Mouse (Mus musculus) MEL (cell line): ENCODE data around the gene Polr2e. TPM values are rescaled to one million over a fixed set of nuclear protein-coding genes. Genes with fewer than 3 reads are reported as not detected.

Source experiments
- DNase-seq: peaks from one replicate; pipeline ENCODE4 v3.0.0; 2011; ENCODE audit warnings: low read depth, low spot score
- H3K27ac ChIP-seq: 2 replicates; pipeline ENCODE4 v1.5.1; 2012; ENCODE audit warnings: low read depth, mild to moderate bottlenecking, control low read depth, low read length, moderate library complexity; ENCODE audit not compliant: control insufficient read depth
- H3K27me3 ChIP-seq, 2 experiments: fragments of 150-350 bp in 1 of 2; sonication (generic) in 1 of 2; 2 replicates each; pipeline ENCODE4 v1.6.1; 2012; ENCODE audit warnings: low read length in 2 of 2, mild to moderate bottlenecking in 2 of 2, improper control_type of control experiment in 1 of 2, moderate library complexity in 1 of 2; ENCODE audit not compliant: insufficient read depth in 2 of 2, control insufficient read depth in 1 of 2
- H3K36me3 ChIP-seq, 2 experiments: 2 replicates each; pipeline ENCODE4 v1.6.1; 2012 to 2014; ENCODE audit warnings: low read length in 2 of 2, improper control_type of control experiment in 1 of 2, inconsistent platforms in 1 of 2, mild to moderate bottlenecking in 1 of 2; ENCODE audit not compliant: insufficient read depth in 2 of 2, control insufficient read depth in 1 of 2
- H3K4me1 ChIP-seq, 2 experiments: fragments of 150-350 bp in 1 of 2; sonication (generic) in 1 of 2; 2 replicates each; pipeline ENCODE4 v1.6.1; 2012; ENCODE audit warnings: low read length in 2 of 2, improper control_type of control experiment in 1 of 2, mild to moderate bottlenecking in 1 of 2; ENCODE audit not compliant: insufficient read depth in 2 of 2, control insufficient read depth in 1 of 2
- H3K4me3 ChIP-seq, 2 experiments: fragments of 150-350 bp in 1 of 2; sonication (generic) in 1 of 2; 2 replicates each; pipeline ENCODE4 v1.5.1; 2012; ENCODE audit warnings: low read depth in 2 of 2, low read length in 2 of 2, mild to moderate bottlenecking in 2 of 2, moderate library complexity in 2 of 2, control low read depth in 1 of 2, improper control_type of control experiment in 1 of 2; ENCODE audit not compliant: control insufficient read depth in 1 of 2, insufficient read depth in 1 of 2
- H3K79me2 ChIP-seq: 2 replicates; pipeline ENCODE4 v1.6.1; 2012; ENCODE audit warnings: mild to moderate bottlenecking, low read length, moderate library complexity; ENCODE audit not compliant: control insufficient read depth, poor library complexity, insufficient read depth
- H3K9ac ChIP-seq: 2 replicates; pipeline ENCODE4 v1.6.1; 2012; ENCODE audit warnings: low read depth, mild to moderate bottlenecking, control low read depth, low read length, moderate library complexity; ENCODE audit not compliant: control insufficient read depth, poor library complexity, severe bottlenecking
- H3K9me3 ChIP-seq: fragments of 150-350 bp; sonication (generic); replicated peaks from 2 replicates; pipeline ENCODE4 v1.6.1; 2012; ENCODE audit warnings: mild to moderate bottlenecking, low read length, improper control_type of control experiment, moderate library complexity; ENCODE audit not compliant: insufficient read depth
- BHLHE40 ChIP-seq: IDR thresholded peaks from 2 replicates; pipeline ENCODE4 v1.6.1; 2012; ENCODE audit warnings: low read depth, mild to moderate bottlenecking, inconsistent platforms, low read length, improper control_type of control experiment, borderline replicate concordance
- CHD1 ChIP-seq: IDR thresholded peaks from 2 replicates; pipeline ENCODE4 v1.6.1; 2012; ENCODE audit warnings: low read depth, mild to moderate bottlenecking, inconsistent platforms, low read length, improper control_type of control experiment
- CHD2 ChIP-seq: IDR thresholded peaks from 2 replicates; pipeline ENCODE4 v1.6.1; 2011; ENCODE audit warnings: low read length, improper control_type of control experiment
- EP300 ChIP-seq, 2 experiments: IDR thresholded peaks; 2 replicates each; pipeline ENCODE4 v1.6.1; 2011; ENCODE audit warnings: improper control_type of control experiment in 2 of 2, low read length in 2 of 2, low read depth in 1 of 2, mild to moderate bottlenecking in 1 of 2
- ETS1 ChIP-seq: IDR thresholded peaks from 2 replicates; pipeline ENCODE4 v1.6.1; 2012; ENCODE audit warnings: low read depth, mild to moderate bottlenecking, inconsistent platforms, low read length, improper control_type of control experiment, moderate library complexity
- GABPA ChIP-seq: IDR thresholded peaks from 2 replicates; pipeline ENCODE4 v1.6.1; 2012; ENCODE audit warnings: low read depth, mild to moderate bottlenecking, inconsistent platforms, low read length, improper control_type of control experiment, moderate library complexity
- GATA1 ChIP-seq: IDR thresholded peaks from 2 replicates; pipeline ENCODE4 v1.6.1; 2011; ENCODE audit warnings: low read depth, low read length, improper control_type of control experiment
- MAX ChIP-seq: IDR thresholded peaks from 2 replicates; pipeline ENCODE4 v1.6.1; 2011; ENCODE audit warnings: low read length, improper control_type of control experiment
- MEF2A ChIP-seq: IDR thresholded peaks from 2 replicates; pipeline ENCODE4 v1.6.1; 2014; ENCODE audit warnings: low read depth, mild to moderate bottlenecking, inconsistent platforms, low read length, improper control_type of control experiment; ENCODE audit not compliant: poor library complexity, insufficient replicate concordance, severe bottlenecking; ENCODE audit errors: extremely low read depth
- MXI1 ChIP-seq: IDR thresholded peaks from 2 replicates; pipeline ENCODE4 v1.6.1; 2011; ENCODE audit warnings: mild to moderate bottlenecking, low read depth, low read length, improper control_type of control experiment
- NRF1 ChIP-seq: IDR thresholded peaks from 2 replicates; pipeline ENCODE4 v1.6.1; 2014; ENCODE audit warnings: low read depth, mild to moderate bottlenecking, inconsistent platforms, low read length, improper control_type of control experiment, moderate library complexity; ENCODE audit not compliant: poor library complexity, insufficient read depth, severe bottlenecking
- SMC3 ChIP-seq: IDR thresholded peaks from 2 replicates; pipeline ENCODE4 v1.6.1; 2011; ENCODE audit warnings: low read depth, low read length, improper control_type of control experiment
- TAL1 ChIP-seq: IDR thresholded peaks from 2 replicates; pipeline ENCODE4 v1.6.1; 2012; ENCODE audit warnings: mild to moderate bottlenecking, inconsistent platforms, low read length, moderate library complexity, mixed read lengths
- TCF12 ChIP-seq: IDR thresholded peaks from 2 replicates; pipeline ENCODE4 v1.6.1; 2014; ENCODE audit warnings: low read depth, mild to moderate bottlenecking, inconsistent platforms, low read length, improper control_type of control experiment, moderate library complexity
- UBTF ChIP-seq: IDR thresholded peaks from 2 replicates; pipeline ENCODE4 v1.6.1; 2012; ENCODE audit warnings: low read depth, mild to moderate bottlenecking, inconsistent platforms, low read length, improper control_type of control experiment, moderate library complexity, borderline replicate concordance; ENCODE audit not compliant: insufficient read depth
- USF1 ChIP-seq: IDR thresholded peaks from 2 replicates; pipeline ENCODE4 v1.6.1; 2014; ENCODE audit warnings: low read depth, mild to moderate bottlenecking, inconsistent platforms, low read length, improper control_type of control experiment, moderate library complexity
- USF2 ChIP-seq, 2 experiments: IDR thresholded peaks; 2 replicates each; pipeline ENCODE4 v1.6.1; 2011 to 2012; ENCODE audit warnings: improper control_type of control experiment in 2 of 2, low read length in 2 of 2, borderline replicate concordance in 1 of 2, inconsistent platforms in 1 of 2, low read depth in 1 of 2, mild to moderate bottlenecking in 1 of 2; ENCODE audit not compliant: insufficient read depth in 1 of 2
- ZC3H11A ChIP-seq: IDR thresholded peaks from 2 replicates; pipeline ENCODE4 v1.6.1; 2012; ENCODE audit warnings: low read depth, mild to moderate bottlenecking, inconsistent platforms, low read length, improper control_type of control experiment
- ZNF384 ChIP-seq: IDR thresholded peaks from 2 replicates; pipeline ENCODE4 v1.6.1; 2012; ENCODE audit warnings: low read depth, mild to moderate bottlenecking, inconsistent platforms, low read length, improper control_type of control experiment
- polyA plus RNA-seq, 2 experiments: library from polyadenylated mRNA; stranded (reverse) in 1 of 2; unstranded in 1 of 2; fragments of >175 nt in 1 of 2; fragments of >200 nt in 1 of 2; gene quantifications; 2 replicates each; pipeline versions ENCODE4 v1.2.1 to v1.2.4; 2012; ENCODE audit warnings: low replicate concordance in 2 of 2, low read depth in 1 of 2; ENCODE audit not compliant: insufficient read length in 2 of 2, insufficient read depth in 1 of 2, missing spikeins in 1 of 2
- total RNA-seq: library from RNA; depleted of rRNA; stranded (reverse); fragments of 300-350 nt; gene quantifications from 2 replicates; pipeline ENCODE4 v1.2.3, GENCODE M21; 2012

The Polr2e gene
- total and polyA plus RNA-seq, 3 experiments: 169 to 279 (median 258) TPM

DNA sequence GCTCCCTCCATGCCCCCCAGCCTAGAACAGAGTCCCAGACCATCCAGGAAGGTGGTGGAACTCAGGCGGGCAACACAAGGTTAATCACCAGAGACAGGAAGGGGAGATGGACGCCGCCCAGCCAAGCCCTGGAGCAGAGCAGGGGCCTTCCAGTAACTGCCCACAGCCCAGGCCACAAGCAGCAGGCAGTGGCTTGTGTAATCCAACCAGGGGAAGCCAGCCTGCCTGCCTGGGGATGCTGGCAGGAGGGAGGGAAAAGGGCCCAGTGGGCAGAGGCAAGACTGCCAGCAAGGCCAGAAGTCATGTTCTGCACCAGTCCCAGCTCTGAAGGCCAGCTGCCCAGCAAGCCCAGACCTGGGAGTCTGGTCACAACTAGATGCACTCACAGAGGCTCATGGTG, 47.3 kb upstream of the Polr2e start:
- H3K4me3 ChIP-seq: no peak overlapping the region
- no peak overlapping the region for H3K27ac ChIP-seq
- DNase-seq: no peak
- H3K27me3 ChIP-seq: no peaks in the 10 kb centered on the region
- no peaks in the 10 kb centered on the region; the same call in 1 of the 2 replicates for H3K79me2 ChIP-seq
- H3K9me3 ChIP-seq: no peaks in the 10 kb centered on the region
- no peaks in the 10 kb centered on the region for H3K4me1 ChIP-seq
- no peak overlapping the region for H3K9ac ChIP-seq
- H3K36me3 ChIP-seq: peaks cover 0 to 3% of the 10 kb centered on the region in 2 experiments; a peak in 1 of 4 replicates
- TF ChIP-seq GABPA: no peak
- TF ChIP-seq CHD1: no peak
- TF ChIP-seq MXI1: no peak
- TF ChIP-seq GATA1: no peak
- TF ChIP-seq SMC3: no peak
- TF ChIP-seq MAX: no peak
- no peak for TF ChIP-seq ZNF384
- TF ChIP-seq TCF12: no peak
- TF ChIP-seq USF1: no peak
- no peak for TF ChIP-seq USF2 (IDR thresholded peaks at IDR 0.05; ENCODE audit: borderline replicate concordance in 1 of 2, insufficient read depth in 1 of 2, low read depth in 1 of 2, low read length in 2 of 2)
- TF ChIP-seq TAL1: no peak
- TF ChIP-seq NRF1: no peak
- no peak for TF ChIP-seq ETS1
- no peak for TF ChIP-seq MEF2A
- TF ChIP-seq UBTF: no peak
- no peak for TF ChIP-seq CHD2

DNA sequence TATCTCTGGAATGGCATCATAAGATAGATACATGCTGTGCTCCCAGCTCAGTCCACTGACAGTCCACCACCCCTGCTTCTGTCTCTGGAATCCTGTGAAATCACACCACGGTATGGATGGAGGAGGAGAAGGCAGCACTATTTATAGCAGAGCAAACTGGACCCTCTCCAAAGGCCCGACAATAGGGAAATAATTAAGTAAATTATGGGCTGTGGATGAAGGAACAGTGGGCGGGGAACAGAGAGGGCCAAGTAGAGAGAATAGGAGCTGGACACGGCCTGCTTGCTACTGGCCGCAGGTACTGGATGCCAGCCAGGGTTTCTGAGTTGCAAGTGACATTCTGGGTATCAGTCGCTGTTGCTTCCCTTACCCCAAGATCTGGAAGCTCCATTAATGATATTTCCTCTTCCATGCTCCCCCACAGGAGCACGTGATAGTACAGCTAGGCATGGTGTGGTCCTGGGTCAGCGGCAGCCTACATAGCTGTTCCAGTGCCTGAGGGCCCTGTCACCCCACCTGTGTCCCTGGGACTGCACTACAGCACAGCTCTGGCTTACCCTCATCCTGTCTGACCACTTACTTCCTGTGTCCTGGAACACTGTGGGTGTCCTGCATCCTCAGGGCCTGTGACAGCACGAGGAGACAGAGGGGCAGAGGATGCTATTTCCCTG, 45.4 kb upstream of the Polr2e start:
- Histone ChIP-seq H3K79me2 (no peaks in the 10 kb centered on the region; the same call in 1 of the 2 replicates), H3K9me3 (no peaks in the 10 kb centered on the region), H3K27me3 (no peaks in the 10 kb centered on the region), H3K27ac (no peak overlapping the region), H3K9ac (no peak overlapping the region), H3K4me1 (peaks cover 0 to 10% of the 10 kb centered on the region in 2 experiments; a peak in 2 of 4 replicates), H3K36me3 (peaks cover 3 to 6% of the 10 kb centered on the region in 2 experiments; a peak in 3 of 4 replicates), H3K4me3 (no peak overlapping the region)
- TF ChIP-seq BHLHE40: no peak
- no peak for TF ChIP-seq MAX
- TF ChIP-seq EP300 (IDR thresholded peaks at IDR 0.05; ENCODE audit: low read depth in 1 of 2, low read length in 2 of 2): no peak
- TF ChIP-seq ZC3H11A: no peak
- no peak for TF ChIP-seq ETS1
- TF ChIP-seq ZNF384: no peak
- TF ChIP-seq MXI1: no peak
- no peak for DNase-seq
